Mouse (Mus musculus): Measurements from ENCODE around the gene Psmb3.

DNA sequence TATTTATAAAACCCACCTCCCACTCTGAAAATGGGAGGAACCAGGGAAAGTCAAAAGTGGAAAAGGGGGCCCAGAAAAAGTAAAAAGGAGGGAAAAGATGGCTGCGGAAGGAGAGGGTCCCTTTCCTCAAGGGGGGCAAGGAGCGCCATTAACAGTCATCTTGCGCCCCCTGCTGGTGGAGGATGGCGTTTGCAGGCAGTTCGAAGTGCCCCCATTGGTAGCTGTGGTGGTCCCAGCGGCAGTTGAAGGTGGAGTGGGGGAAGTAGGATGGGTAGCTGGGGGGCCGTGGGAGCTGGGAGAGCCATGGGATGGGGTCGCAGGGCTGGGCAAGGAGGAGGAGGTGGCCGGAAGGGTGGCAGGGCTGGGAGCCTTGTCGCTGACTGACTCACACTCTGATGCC is 13.3 kb upstream of the Psmb3 start:
- TF ChIP-seq CTCF (conservative IDR thresholded peaks at IDR 0.05; ENCODE audit: low read length) (peak; percentile 85), POU5F1 (IDR thresholded peaks at IDR 0.05; ENCODE audit: borderline replicate concordance, low read length) (no peak), NANOG (IDR thresholded peaks at IDR 0.05; ENCODE audit: borderline replicate concordance, low read length) (no peak)
